Comparison of ENCODE assay signal across 14 mouse cellular contexts in the genomic region with DNA sequence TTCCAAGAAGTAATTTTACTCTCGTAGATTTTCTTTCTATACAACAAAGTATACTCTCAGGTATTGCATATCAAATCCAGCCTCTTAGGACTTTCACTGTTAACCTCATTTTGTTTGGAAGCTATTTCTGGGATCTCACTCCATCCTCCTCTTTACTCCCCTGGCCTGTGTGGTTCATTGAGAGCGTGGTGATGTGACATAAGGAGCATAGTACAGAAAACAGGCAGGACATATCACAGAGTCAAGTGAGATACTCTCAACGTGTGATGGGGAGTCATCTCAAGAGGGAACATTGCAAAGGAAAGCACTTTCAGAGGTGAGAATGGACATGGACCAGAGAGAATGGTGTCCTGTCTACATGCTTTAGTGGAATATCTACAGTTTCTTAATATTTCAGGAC.
"Had no signal": no experiment of that assay in that cellular context is flagged by ENCODE, and none has a peak within 500 bp of the region (broad histone marks: within the 10 kb centered on the region; RNA-seq: fewer than 3 reads in every experiment).

No protein-coding gene starts in this region.

- H3K4me1 ChIP-seq: limb, embryonic 15.5 days; liver, embryonic 12.5 days; neural tube, embryonic 13.5 days had no signal

- H3K4me3 ChIP-seq: limb, embryonic 15.5 days; liver, embryonic 12.5 days; neural tube, embryonic 13.5 days had no signal

- H3K27me3 ChIP-seq: limb, embryonic 15.5 days; liver, embryonic 12.5 days; neural tube, embryonic 13.5 days had no signal

- ATAC-seq: liver, embryonic 12.5 days; midbrain, embryonic 16.5 days had no signal

- H3K9ac ChIP-seq: limb, embryonic 15.5 days; liver, embryonic 12.5 days; lung, embryonic 14.5 days; neural tube, embryonic 13.5 days had no signal

- DNase-seq: kidney, postnatal 36 days; layer of hippocampus, adult 9-11 months; layer of hippocampus, postnatal 36 days; lung, embryonic 14.5 days; lung, postnatal 10 days; lung, postnatal 4 days; right cerebral cortex, adult 18-20 months; right cerebral cortex, postnatal 25 days; thymus, postnatal 36 days had no signal

- H3K9me3 ChIP-seq: limb, embryonic 15.5 days; liver, embryonic 12.5 days; neural tube, embryonic 13.5 days had no signal

- H3K4me2 ChIP-seq: limb, embryonic 15.5 days; liver, embryonic 12.5 days; lung, embryonic 14.5 days; midbrain, embryonic 11.5 days; neural tube, embryonic 13.5 days had no signal

- H3K36me3 ChIP-seq: limb, embryonic 15.5 days; liver, embryonic 12.5 days; neural tube, embryonic 13.5 days had no signal

- H3K27ac ChIP-seq: limb, embryonic 15.5 days; liver, embryonic 12.5 days; neural tube, embryonic 13.5 days had no signal
